Mouse (Mus musculus): ENCODE results near the gene Ddah1. TPM values are rescaled to one million over a fixed set of nuclear protein-coding genes. Genes with fewer than 3 reads are reported as not detected.

Ddah1 gene
- polyA plus RNA-seq (2012; rRNA removed): 86.2 and 87.5 TPM in 2 replicates

GRCm38 (mm10) chr3:145758561-145759378, at the start of gene Ddah1:
Ddah1 (plus strand) TSS chr3:145758675.
- H3K4me3 ChIP-seq (ENCODE audit: insufficient read depth, low read length): peak within 1 kb of the TSS; percentile 39
- TF ChIP-seq CTCF (IDR thresholded peaks at IDR 0.05; ENCODE audit: extremely low read depth, insufficient read depth, low read length) (no peak), POLR2A (IDR thresholded peaks at IDR 0.05; ENCODE audit: extremely low read depth, insufficient read depth, low read length) (no peak)
- peak within 1 kb of the TSS; percentile 89 for H3K27ac ChIP-seq (ENCODE audit: insufficient read depth, low read length)
- H3K4me1 ChIP-seq (ENCODE audit: control insufficient read depth, insufficient read depth, low read length): no peaks in the 10 kb centered on the region

DNA sequence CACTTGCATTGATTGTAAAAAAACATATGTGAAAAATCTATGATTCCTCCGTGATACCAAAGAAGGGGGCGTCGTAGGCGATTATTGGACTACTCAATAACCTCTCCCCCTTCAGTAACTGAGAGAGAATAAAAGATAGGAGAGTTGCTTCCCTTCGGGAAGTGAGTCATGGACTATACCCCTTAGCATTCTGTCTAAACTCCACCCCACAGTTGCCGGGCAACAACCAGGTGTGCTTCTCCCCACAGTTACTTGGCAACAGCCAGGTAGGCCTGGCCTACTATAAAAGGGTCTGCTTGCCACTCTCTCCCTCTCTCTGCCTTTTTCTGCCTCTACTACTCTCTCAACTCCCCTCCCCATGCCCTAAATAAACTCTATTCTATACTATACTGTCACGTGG, 42.6 kb upstream of the Ddah1 start:
- Histone ChIP-seq H3K27ac (ENCODE audit: insufficient read depth, low read length) (no peak overlapping the region), H3K4me3 (ENCODE audit: insufficient read depth, low read length) (no peak overlapping the region), H3K4me1 (ENCODE audit: control insufficient read depth, insufficient read depth, low read length) (no peaks in the 10 kb centered on the region)
- TF ChIP-seq POLR2A (IDR thresholded peaks at IDR 0.05; ENCODE audit: extremely low read depth, insufficient read depth, low read length) (no peak), CTCF (IDR thresholded peaks at IDR 0.05; ENCODE audit: extremely low read depth, insufficient read depth, low read length) (no peak)

- H3K4me3 ChIP-seq (ENCODE audit: insufficient read depth, low read length): no peak overlapping the region
- no peaks in the 10 kb centered on the region for H3K4me1 ChIP-seq (ENCODE audit: control insufficient read depth, insufficient read depth, low read length)
- TF ChIP-seq POLR2A (IDR thresholded peaks at IDR 0.05; ENCODE audit: extremely low read depth, insufficient read depth, low read length) (no peak), CTCF (IDR thresholded peaks at IDR 0.05; ENCODE audit: extremely low read depth, insufficient read depth, low read length) (no peak)
- H3K27ac ChIP-seq (ENCODE audit: insufficient read depth, low read length): no peak overlapping the region
These were observed 38.8 kb upstream of the Ddah1 start for GRCm38 (mm10) chr3:145719660-145720059.

- TF ChIP-seq CTCF (IDR thresholded peaks at IDR 0.05; ENCODE audit: extremely low read depth, insufficient read depth, low read length) (no peak), POLR2A (IDR thresholded peaks at IDR 0.05; ENCODE audit: extremely low read depth, insufficient read depth, low read length) (no peak)
- no peak overlapping the region for H3K4me3 ChIP-seq (ENCODE audit: insufficient read depth, low read length)
- H3K27ac ChIP-seq (ENCODE audit: insufficient read depth, low read length): no peak overlapping the region
- no peaks in the 10 kb centered on the region for H3K4me1 ChIP-seq (ENCODE audit: control insufficient read depth, insufficient read depth, low read length)
These were observed 33.4 kb upstream of the Ddah1 start for GRCm38 (mm10) chr3:145725078-145725477.

DNA sequence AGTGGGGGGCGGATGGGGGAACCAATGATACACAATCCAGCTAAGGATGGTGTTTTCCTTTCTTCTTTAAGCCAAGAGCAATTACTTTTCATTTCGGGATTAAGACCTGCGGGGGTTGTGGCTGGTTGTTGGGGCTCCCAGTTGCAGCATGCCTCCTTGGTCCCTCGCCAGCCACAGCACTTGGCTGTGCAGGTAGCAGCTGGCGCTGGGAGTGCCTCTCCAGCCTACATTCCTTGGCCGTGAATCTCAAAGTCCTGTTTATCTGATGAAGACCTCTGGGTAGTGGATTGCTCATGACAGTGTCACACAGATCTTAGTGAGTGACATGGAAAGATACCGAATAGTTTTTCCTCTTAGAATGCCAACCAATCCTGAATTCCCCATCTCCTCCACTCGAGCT, 30.1 kb upstream of the Ddah1 start:
- H3K27ac ChIP-seq (ENCODE audit: insufficient read depth, low read length): no peak overlapping the region
- H3K4me3 ChIP-seq (ENCODE audit: insufficient read depth, low read length): no peak overlapping the region
- TF ChIP-seq CTCF (IDR thresholded peaks at IDR 0.05; ENCODE audit: extremely low read depth, insufficient read depth, low read length) (no peak), POLR2A (IDR thresholded peaks at IDR 0.05; ENCODE audit: extremely low read depth, insufficient read depth, low read length) (no peak)
- H3K4me1 ChIP-seq (ENCODE audit: control insufficient read depth, insufficient read depth, low read length): no peaks in the 10 kb centered on the region

DNA sequence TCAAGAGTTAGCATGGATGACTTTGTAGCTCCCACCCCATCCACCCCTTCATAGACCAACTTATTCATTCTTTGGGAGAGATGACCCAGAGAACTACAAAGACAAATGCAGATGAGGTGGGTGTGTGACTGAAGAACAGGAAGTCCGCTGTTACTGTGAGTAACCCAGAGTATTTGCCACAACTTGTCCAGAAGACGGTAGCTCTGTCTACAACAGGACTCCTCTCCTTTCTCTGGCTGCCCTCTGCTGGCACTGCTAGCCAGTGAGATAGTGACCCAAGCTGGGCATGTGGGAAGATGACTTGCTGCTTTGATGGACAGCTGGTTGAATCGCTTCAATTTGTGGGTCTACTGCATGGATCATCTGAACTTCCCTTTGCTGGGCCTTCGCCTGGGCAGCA, 28.9 kb upstream of the Ddah1 start:
- H3K27ac ChIP-seq (ENCODE audit: insufficient read depth, low read length): no peak overlapping the region
- TF ChIP-seq POLR2A (IDR thresholded peaks at IDR 0.05; ENCODE audit: extremely low read depth, insufficient read depth, low read length): no peak
- TF ChIP-seq CTCF (IDR thresholded peaks at IDR 0.05; ENCODE audit: extremely low read depth, insufficient read depth, low read length): peak; percentile 44

GRCm38 (mm10) chr3:145730092-145730491, 28.4 kb upstream of the Ddah1 start:
- H3K27ac ChIP-seq (ENCODE audit: insufficient read depth, low read length): no peak overlapping the region
- H3K4me3 ChIP-seq (ENCODE audit: insufficient read depth, low read length): no peak overlapping the region
- TF ChIP-seq CTCF (IDR thresholded peaks at IDR 0.05; ENCODE audit: extremely low read depth, insufficient read depth, low read length) (no peak), POLR2A (IDR thresholded peaks at IDR 0.05; ENCODE audit: extremely low read depth, insufficient read depth, low read length) (no peak)
- no peaks in the 10 kb centered on the region for H3K4me1 ChIP-seq (ENCODE audit: control insufficient read depth, insufficient read depth, low read length)

More for the DNA sequence above, 28.9 kb upstream of the Ddah1 start:
- Histone ChIP-seq H3K4me1 (ENCODE audit: control insufficient read depth, insufficient read depth, low read length) (no peaks in the 10 kb centered on the region), H3K4me3 (ENCODE audit: insufficient read depth, low read length) (no peak overlapping the region)

GRCm38 (mm10) chr3:145734857-145735256, 23.6 kb upstream of the Ddah1 start:
- no peak for TF ChIP-seq POLR2A (IDR thresholded peaks at IDR 0.05; ENCODE audit: extremely low read depth, insufficient read depth, low read length)
- no peak for TF ChIP-seq CTCF (IDR thresholded peaks at IDR 0.05; ENCODE audit: extremely low read depth, insufficient read depth, low read length)
- no peak overlapping the region for H3K4me3 ChIP-seq (ENCODE audit: insufficient read depth, low read length)
- H3K27ac ChIP-seq (ENCODE audit: insufficient read depth, low read length): no peak overlapping the region
- no peaks in the 10 kb centered on the region for H3K4me1 ChIP-seq (ENCODE audit: control insufficient read depth, insufficient read depth, low read length)

DNA sequence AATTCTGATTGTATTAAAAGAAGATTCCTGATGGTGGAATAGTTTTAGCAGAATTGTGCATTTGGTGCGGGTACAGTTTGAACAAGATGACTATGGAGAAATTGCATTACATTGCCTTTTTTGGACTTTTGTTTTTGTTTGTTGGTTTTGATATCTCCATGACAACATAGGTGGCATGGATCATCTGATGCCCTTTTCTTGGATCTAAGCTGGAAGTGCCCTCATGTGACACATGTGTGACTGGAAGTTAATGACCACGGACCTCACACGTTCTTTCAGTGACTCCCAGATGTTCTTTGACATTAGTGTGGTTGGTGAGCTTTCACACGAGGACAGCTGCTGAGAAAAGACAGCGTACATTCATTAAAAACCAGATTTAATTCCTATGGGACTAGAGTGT, 21.9 kb upstream of the Ddah1 start:
- TF ChIP-seq CTCF (IDR thresholded peaks at IDR 0.05; ENCODE audit: extremely low read depth, insufficient read depth, low read length) (no peak), POLR2A (IDR thresholded peaks at IDR 0.05; ENCODE audit: extremely low read depth, insufficient read depth, low read length) (no peak)
- Histone ChIP-seq H3K4me1 (ENCODE audit: control insufficient read depth, insufficient read depth, low read length) (no peaks in the 10 kb centered on the region), H3K27ac (ENCODE audit: insufficient read depth, low read length) (no peak overlapping the region), H3K4me3 (ENCODE audit: insufficient read depth, low read length) (no peak overlapping the region)

- Histone ChIP-seq H3K4me3 (ENCODE audit: insufficient read depth, low read length) (no peak overlapping the region), H3K27ac (ENCODE audit: insufficient read depth, low read length) (no peak overlapping the region), H3K4me1 (ENCODE audit: control insufficient read depth, insufficient read depth, low read length) (no peaks in the 10 kb centered on the region)
- TF ChIP-seq POLR2A (IDR thresholded peaks at IDR 0.05; ENCODE audit: extremely low read depth, insufficient read depth, low read length) (no peak), CTCF (IDR thresholded peaks at IDR 0.05; ENCODE audit: extremely low read depth, insufficient read depth, low read length) (no peak)
These were observed 19.8 kb upstream of the Ddah1 start for GRCm38 (mm10) chr3:145738662-145739061.
